Mouse (Mus musculus) liver, embryonic 14.5 days (tissue): ENCODE measurements at regions not wholly inside any gene's neighbourhood (a gene's known extent, or its start where the extent isn't known, plus 50 kb on each side); places are given as distances from the start of the nearest gene placed in this dataset.

Experiments
- ATAC-seq: fragments of 200-750 bp; cut with Nextera tagmentation; 2 replicates; pipeline ENCODE4 v1.8.0; 2017; ENCODE audit warnings: moderate number of reproducible peaks, mild to moderate bottlenecking, moderate library complexity; ENCODE audit not compliant: insufficient read depth
- DNase-seq, 3 experiments: peaks; one replicate each; pipeline ENCODE4 v3.0.0-alpha.2; 2012 to 2013; ENCODE audit warnings: low read depth in 3 of 3, low spot score in 3 of 3
- H3K27ac ChIP-seq: fragments of 300-500 bp; sonication (generic); 2 replicates; pipeline ENCODE4 v1.5.1; 2014; ENCODE audit warnings: moderate library complexity, mild to moderate bottlenecking, control low read depth, inconsistent platforms
- H3K27me3 ChIP-seq: fragments of 300-500 bp; sonication (generic); 2 replicates; pipeline ENCODE4 v1.6.1; 2014; ENCODE audit warnings: mild to moderate bottlenecking, low read length, moderate library complexity; ENCODE audit not compliant: control insufficient read depth, insufficient read depth
- H3K36me3 ChIP-seq: fragments of 300-500 bp; sonication (generic); replicated peaks from 2 replicates; pipeline ENCODE4 v1.6.1; 2014; ENCODE audit warnings: low read depth; ENCODE audit not compliant: control insufficient read depth, insufficient read depth
- H3K4me1 ChIP-seq, 2 experiments: fragments of 200-500 bp in 1 of 2; fragments of 300-500 bp in 1 of 2; sonication (generic) in 1 of 2; replicated peaks; 2 replicates each; pipeline ENCODE4 v1.6.1; 2012 to 2014; ENCODE audit warnings: antibody characterized with exemption in 1 of 2, inconsistent platforms in 1 of 2, low read length in 1 of 2; ENCODE audit not compliant: control insufficient read depth in 2 of 2, insufficient read depth in 2 of 2
- H3K4me2 ChIP-seq: fragments of 300-500 bp; sonication (generic); 2 replicates; pipeline ENCODE4 v1.6.1; 2014; ENCODE audit warnings: low read depth, mild to moderate bottlenecking, control low read depth, moderate library complexity
- H3K4me3 ChIP-seq, 2 experiments: fragments of 200-500 bp in 1 of 2; fragments of 300-500 bp in 1 of 2; sonication (generic) in 1 of 2; 2 replicates each; pipeline ENCODE4 v1.5.1; 2012 to 2014; ENCODE audit warnings: low read depth in 2 of 2, low read length in 2 of 2, mild to moderate bottlenecking in 2 of 2, control low read depth in 1 of 2, inconsistent platforms in 1 of 2, moderate library complexity in 1 of 2; ENCODE audit not compliant: insufficient read depth in 1 of 2
- H3K9ac ChIP-seq: fragments of 300-500 bp; sonication (generic); replicated peaks from 2 replicates; pipeline ENCODE4 v1.6.1; 2014; ENCODE audit warnings: mild to moderate bottlenecking, control low read depth, moderate library complexity
- H3K9me3 ChIP-seq: fragments of 300-500 bp; sonication (generic); 2 replicates; pipeline ENCODE4 v1.6.1; 2016; ENCODE audit warnings: low read length, mixed read lengths; ENCODE audit not compliant: control insufficient read depth
- CTCF ChIP-seq: IDR thresholded peaks from 2 replicates; pipeline ENCODE4 v1.5.1; 2016; ENCODE audit warnings: antibody characterized with exemption, low read depth, control low read depth
- EP300 ChIP-seq: IDR thresholded peaks from 2 replicates; pipeline ENCODE4 v1.6.1; 2016; ENCODE audit warnings: antibody characterized with exemption, low read depth
- WGBS: fragments of 180-500 bp; shearing (Covaris S2); extraction: QIAGEN DNeasy Blood & Tissue Kit; methylation state at CpG from one replicate; pipeline ENCODE4 v1.1.7; 2014; ENCODE audit not compliant: insufficient replicate concordance; 5-methylcytosine and 5-hydroxymethylcytosine counted together

DNA sequence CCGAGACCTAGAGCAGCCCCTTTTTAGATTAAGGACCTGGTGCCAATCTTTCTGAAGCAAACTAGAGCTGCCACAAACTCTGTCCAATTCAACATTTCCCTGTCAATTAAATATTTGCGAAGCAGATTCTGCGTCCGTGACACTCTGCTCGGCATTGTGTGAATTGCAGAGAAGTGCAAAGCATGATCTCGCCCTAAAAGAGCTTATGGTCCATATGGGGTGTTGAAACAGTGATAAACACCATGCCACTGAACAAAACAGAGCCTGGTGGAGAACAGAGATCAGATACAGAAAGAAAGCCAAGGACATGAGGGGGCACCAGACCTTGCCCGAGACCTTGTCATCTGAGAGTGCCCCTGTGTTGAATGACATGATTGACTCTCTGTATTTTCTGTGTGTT is 167.2 kb upstream of the Zfp703 start:
- H3K36me3 ChIP-seq, result no peaks in the 10 kb centered on the region
- ATAC-seq (no peak), DNase-seq (no peak)
- no peak overlapping the region for H3K4me3 ChIP-seq
- H3K27ac ChIP-seq, result no peak overlapping the region
- no peak for TF ChIP-seq EP300
- no peak for TF ChIP-seq CTCF
- no peaks in the 10 kb centered on the region for H3K9me3 ChIP-seq
- 62% methylated on average over 7 of the region's 7 CpGs for WGBS
- H3K4me1 ChIP-seq, result no peaks in the 10 kb centered on the region; a peak in 1 of 4 replicates
- no peaks in the 10 kb centered on the region for H3K27me3 ChIP-seq
- H3K9ac ChIP-seq, result no peak overlapping the region
- no peak overlapping the region for H3K4me2 ChIP-seq

GRCm38 (mm10) chr8:26811533-26812236 is 165.4 kb upstream of the Zfp703 start:
- H3K36me3 ChIP-seq, result no peaks in the 10 kb centered on the region
- H3K9me3 ChIP-seq, result no peaks in the 10 kb centered on the region
- no peaks in the 10 kb centered on the region; a peak in 1 of 4 replicates for H3K4me1 ChIP-seq
- H3K27me3 ChIP-seq, result no peaks in the 10 kb centered on the region
- DNase-seq (no peak), ATAC-seq (no peak)
- WGBS, result 73% methylated on average over 12 of the region's 12 CpGs
- no peak overlapping the region for H3K4me2 ChIP-seq
- no peak overlapping the region for H3K27ac ChIP-seq
- no peak overlapping the region for H3K4me3 ChIP-seq
- TF ChIP-seq EP300, result no peak
- no peak overlapping the region for H3K9ac ChIP-seq

DNA sequence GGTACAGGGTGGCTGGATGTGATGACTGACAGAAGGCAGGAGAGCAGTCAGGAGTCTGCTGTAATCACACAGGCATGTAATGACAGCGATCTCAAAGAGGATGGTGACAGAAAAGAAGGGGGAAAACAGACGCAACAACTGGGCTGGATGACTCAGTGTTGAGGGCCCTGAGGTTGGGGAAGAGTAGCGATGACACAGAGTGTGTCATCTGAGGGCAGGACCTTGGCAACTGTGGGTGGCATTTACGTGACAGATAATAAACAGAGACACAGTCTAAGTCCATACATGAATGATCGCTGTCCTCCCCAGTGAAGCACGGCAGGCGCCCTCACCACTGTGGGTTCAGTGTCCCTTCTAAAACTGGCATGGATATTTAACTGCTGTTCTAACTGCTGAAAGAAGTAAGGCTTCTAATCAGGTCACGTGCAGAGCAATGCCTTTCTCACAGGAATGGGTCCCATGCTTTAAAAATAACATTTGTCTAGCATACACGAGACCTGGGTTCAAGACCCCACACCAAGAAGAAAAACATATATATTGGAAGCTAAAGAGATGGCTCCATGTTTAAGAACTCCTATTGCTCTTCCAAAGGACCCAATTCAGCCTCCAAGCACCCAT is 163.8 kb upstream of the Zfp703 start:
- Histone ChIP-seq H3K4me1 (no peaks in the 10 kb centered on the region), H3K36me3 (no peaks in the 10 kb centered on the region), H3K9me3 (no peaks in the 10 kb centered on the region), H3K27ac (no peak overlapping the region), H3K27me3 (no peaks in the 10 kb centered on the region), H3K9ac (no peak overlapping the region), H3K4me3 (no peak overlapping the region), H3K4me2 (no peak overlapping the region)
- ATAC-seq (no peak), DNase-seq (peak in 1 of 3 experiments; percentile 4)
- WGBS, result 56% methylated on average over 9 of the region's 9 CpGs
- TF ChIP-seq CTCF (no peak), EP300 (no peak)

GRCm38 (mm10) chr8:26815020-26815584 is 162.0 kb upstream of the Zfp703 start:
- DNase-seq (no peak), ATAC-seq (no peak)
- TF ChIP-seq EP300 (no peak), CTCF (no peak)
- Histone ChIP-seq H3K4me2 (no peak overlapping the region), H3K4me3 (no peak overlapping the region), H3K9ac (no peak overlapping the region), H3K27me3 (no peaks in the 10 kb centered on the region), H3K36me3 (no peaks in the 10 kb centered on the region), H3K27ac (no peak overlapping the region), H3K9me3 (no peaks in the 10 kb centered on the region), H3K4me1 (no peaks in the 10 kb centered on the region)
- WGBS, result 69% methylated on average over 15 of the region's 15 CpGs

DNA sequence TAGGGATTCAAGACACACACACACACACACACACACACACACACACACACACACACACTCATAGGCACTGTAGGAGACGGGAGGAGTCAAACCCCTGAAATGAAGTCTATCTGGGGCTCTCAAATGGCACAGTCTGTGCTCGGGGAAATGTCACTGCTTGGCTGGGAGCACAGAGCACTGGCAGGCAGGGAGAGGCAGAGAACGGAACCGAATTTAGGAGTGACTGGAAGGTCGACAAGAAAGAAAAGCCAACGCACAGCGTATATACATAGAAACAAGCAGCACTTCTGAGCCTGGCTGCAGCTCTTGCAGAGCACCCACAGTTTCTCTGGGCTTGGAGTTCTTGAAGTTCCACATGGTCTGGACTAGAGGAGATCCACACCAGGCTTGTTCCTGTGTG is 160.1 kb upstream of the Zfp703 start:
- DNase-seq, result no peak
- Histone ChIP-seq H3K4me2 (no peak overlapping the region), H3K27me3 (no peaks in the 10 kb centered on the region), H3K36me3 (no peaks in the 10 kb centered on the region), H3K27ac (no peak overlapping the region), H3K4me1 (no peaks in the 10 kb centered on the region), H3K4me3 (no peak overlapping the region), H3K9me3 (no peaks in the 10 kb centered on the region), H3K9ac (no peak overlapping the region)
- ATAC-seq, result no peak
- 67% methylated on average over 7 of the region's 7 CpGs for WGBS
- TF ChIP-seq CTCF (no peak), EP300 (no peak)
